In genomic region chr16:8666452-8666851, GRCm38 (mm10) we compare ENCODE assay signal across 8 mouse cellular contexts. TPM values are rescaled to one million over a fixed set of nuclear protein-coding genes. Genes with fewer than 3 reads are reported as not detected.
A peak's percentile ranks its signal among the peaks of the same experiment; 100 is the strongest.
DNase-seq lines count a peak whose midpoint lies in the region; ATAC-seq and TF ChIP-seq lines count a peak whose summit lies in the region.

No protein-coding gene starts in this region.

- WGBS in hindbrain, embryonic 13.5 days, result 70% methylated on average over 2 of the region's 2 CpGs
- WGBS in hindbrain, embryonic 16.5 days, result 62% methylated on average over 2 of the region's 2 CpGs
- 57% methylated on average over 2 of the region's 2 CpGs for WGBS in thymus, adult 2 months

- intact Hi-C loops in heart, postnatal 25 days (cut with DNase I), result no loop called here

- ATAC-seq in hindbrain, embryonic 13.5 days (ENCODE audit: low FRiP score), result no peak
- ATAC-seq in hindbrain, embryonic 16.5 days, result no peak
- no peak for ATAC-seq in monocyte, adult 5-6 weeks (replicated peaks; ENCODE audit: insufficient number of reproducible peaks, low FRiP score, low TSS enrichment, poor library complexity, severe bottlenecking)

- peaks cover 41% of the 10 kb centered on the region for H3K36me3 ChIP-seq in hindbrain, embryonic 13.5 days
- H3K36me3 ChIP-seq in hindbrain, embryonic 16.5 days (ENCODE audit: control insufficient read depth, insufficient read depth, low read length), result peaks cover 7% of the 10 kb centered on the region; the same call in 1 of the 2 replicates
- no peaks in the 10 kb centered on the region for H3K36me3 ChIP-seq in thymus, adult 2 months (ENCODE audit: control insufficient read depth, insufficient read depth, low read length)

- peak overlapping the region; percentile 5; the same call in 1 of the 2 replicates for H3K9ac ChIP-seq in hindbrain, embryonic 13.5 days
- H3K9ac ChIP-seq in hindbrain, embryonic 16.5 days (ENCODE audit: low read depth, low read length), result no peak overlapping the region

- H3K4me3 ChIP-seq in hindbrain, embryonic 13.5 days, result no peak overlapping the region
- no peak overlapping the region for H3K4me3 ChIP-seq in hindbrain, embryonic 16.5 days (ENCODE audit: low read length)
- no peak overlapping the region for H3K4me3 ChIP-seq in thymus, adult 2 months (ENCODE audit: control insufficient read depth, insufficient read depth, low read length)

- H3K9me3 ChIP-seq in hindbrain, embryonic 13.5 days, result no peaks in the 10 kb centered on the region
- H3K9me3 ChIP-seq in hindbrain, embryonic 16.5 days (ENCODE audit: control insufficient read depth, low read length), result no peaks in the 10 kb centered on the region

- TF ChIP-seq POLR2A in thymus, adult 2 months (IDR thresholded peaks at IDR 0.05; ENCODE audit: control insufficient read depth, extremely low read depth, insufficient read depth, low read length, poor library complexity), result no peak

- no peak overlapping the region for H3K27ac ChIP-seq in hindbrain, embryonic 13.5 days
- no peak overlapping the region for H3K27ac ChIP-seq in hindbrain, embryonic 16.5 days (ENCODE audit: low read depth, low read length)
- H3K27ac ChIP-seq in thymus, adult 2 months (ENCODE audit: control insufficient read depth, insufficient read depth, low read length), result no peak overlapping the region

- no peak for TF ChIP-seq CTCF in thymus, adult 2 months (IDR thresholded peaks at IDR 0.05; ENCODE audit: borderline replicate concordance, control insufficient read depth, extremely low read depth, insufficient read depth, low read length, poor library complexity)

- no peaks in the 10 kb centered on the region for H3K27me3 ChIP-seq in hindbrain, embryonic 13.5 days
- no peaks in the 10 kb centered on the region for H3K27me3 ChIP-seq in hindbrain, embryonic 16.5 days (replicated peaks; ENCODE audit: control insufficient read depth, insufficient read depth, low read length)
- H3K27me3 ChIP-seq in thymus, adult 2 months (ENCODE audit: control insufficient read depth, insufficient read depth, low read length), result no peaks in the 10 kb centered on the region

- peak; percentile 47 for DNase-seq in adrenal gland, postnatal 25 days
- DNase-seq in heart, postnatal 25 days (ENCODE audit: low spot score), result peak; percentile 74
- peak; percentile 66 for DNase-seq in lung, postnatal 14 days
- no peak for DNase-seq in thymus, adult 2 months
- DNase-seq in yolk sac, embryonic 10.5 days (ENCODE audit: low spot score), result no peak

- H3K4me2 ChIP-seq in hindbrain, embryonic 13.5 days, result no peak overlapping the region
- no peak overlapping the region for H3K4me2 ChIP-seq in hindbrain, embryonic 16.5 days (ENCODE audit: low read length)

- H3K4me1 ChIP-seq in hindbrain, embryonic 13.5 days (replicated peaks), result peaks cover 80% of the 10 kb centered on the region
- H3K4me1 ChIP-seq in hindbrain, embryonic 16.5 days (ENCODE audit: control insufficient read depth, insufficient read depth, low read depth, low read length), result peaks cover 43% of the 10 kb centered on the region
- peaks cover 4% of the 10 kb centered on the region for H3K4me1 ChIP-seq in thymus, adult 2 months (replicated peaks; ENCODE audit: control insufficient read depth, insufficient read depth, low read length)

RNA-seq across cellular contexts. Expression of gene Carhsp1, which starts 5.5 kb away (rescaled TPM):
- 242 and 243 TPM in 2 replicates for polyA plus RNA-seq in hindbrain, embryonic 13.5 days (2015; fragmentation: Nextera tagmentation; extraction: Ambion mirVana)
- polyA plus RNA-seq in hindbrain, embryonic 16.5 days (2015; fragmentation: Nextera tagmentation; extraction: Ambion mirVana), result 148 and 167 TPM in 2 replicates
- total RNA-seq in adrenal gland, postnatal 25 days (2021), result 91.2 and 94.1 TPM in 2 replicates
- 10 to 100 TPM; 17.6 to 20.9 TPM for total RNA-seq in heart, postnatal 25 days (2021)
- total RNA-seq in monocyte, adult 5-6 weeks (2017), result 21.1 to 24.1 TPM (median 21.4 TPM) in 3 replicates
- 42.0 and 47.4 TPM in 2 replicates for polyA plus RNA-seq in thymus, adult 2 months (2012; rRNA removed)

RNA-seq across cellular contexts. Expression of gene Gm5767, which starts 14.1 kb away (rescaled TPM):
- polyA plus RNA-seq in hindbrain, embryonic 13.5 days (2015; fragmentation: Nextera tagmentation; extraction: Ambion mirVana), result not detected in 2 replicates
- not detected in 2 replicates for polyA plus RNA-seq in hindbrain, embryonic 16.5 days (2015; fragmentation: Nextera tagmentation; extraction: Ambion mirVana)
- total RNA-seq in adrenal gland, postnatal 25 days (2021), result not detected in 2 replicates
- not detected for total RNA-seq in heart, postnatal 25 days (2021)
- 2.6 TPM in 1 of 3 replicates, not detected in the others for total RNA-seq in monocyte, adult 5-6 weeks (2017)
- polyA plus RNA-seq in thymus, adult 2 months (2012; rRNA removed), result 1.1 TPM in 1 of 2 replicates, not detected in the other

RNA-seq across cellular contexts. Expression of gene Tmem186, which starts 28.9 kb away (rescaled TPM):
- 22.0 and 22.2 TPM in 2 replicates for polyA plus RNA-seq in hindbrain, embryonic 13.5 days (2015; fragmentation: Nextera tagmentation; extraction: Ambion mirVana)
- 22.5 and 23.1 TPM in 2 replicates for polyA plus RNA-seq in hindbrain, embryonic 16.5 days (2015; fragmentation: Nextera tagmentation; extraction: Ambion mirVana)
- total RNA-seq in adrenal gland, postnatal 25 days (2021), result 22.7 and 23.9 TPM in 2 replicates
- total RNA-seq in heart, postnatal 25 days (2021), result 10 to 100 TPM; 17.0 to 18.0 TPM
- 5.5 to 11.7 TPM (median 8.6 TPM) in 3 replicates for total RNA-seq in monocyte, adult 5-6 weeks (2017)
- 18.5 and 20.8 TPM in 2 replicates for polyA plus RNA-seq in thymus, adult 2 months (2012; rRNA removed)

RNA-seq across cellular contexts. Expression of gene Pmm2, which starts 29.0 kb away (rescaled TPM):
- polyA plus RNA-seq in hindbrain, embryonic 13.5 days (2015; fragmentation: Nextera tagmentation; extraction: Ambion mirVana), result 48.3 and 49.3 TPM in 2 replicates
- polyA plus RNA-seq in hindbrain, embryonic 16.5 days (2015; fragmentation: Nextera tagmentation; extraction: Ambion mirVana), result 33.1 and 37.0 TPM in 2 replicates
- total RNA-seq in adrenal gland, postnatal 25 days (2021), result 64.6 and 66.8 TPM in 2 replicates
- total RNA-seq in heart, postnatal 25 days (2021), result 10 to 100 TPM; 29.8 to 30.8 TPM
- total RNA-seq in monocyte, adult 5-6 weeks (2017), result 54.1 to 79.6 TPM (median 75.7 TPM) in 3 replicates
- polyA plus RNA-seq in thymus, adult 2 months (2012; rRNA removed), result 110 and 116 TPM in 2 replicates

Comparison
In these comparisons a context has a peak if more than half of its experiments do, and no peak if none do; other contexts are left out.
1. DNase-seq: peak in adrenal gland, postnatal 25 days (single experiment), heart, postnatal 25 days (single experiment) and lung, postnatal 14 days (single experiment); none in thymus, adult 2 months (single experiment) and yolk sac, embryonic 10.5 days (single experiment).